16 mouse cellular contexts compared by ENCODE assay signal in the genomic region with DNA sequence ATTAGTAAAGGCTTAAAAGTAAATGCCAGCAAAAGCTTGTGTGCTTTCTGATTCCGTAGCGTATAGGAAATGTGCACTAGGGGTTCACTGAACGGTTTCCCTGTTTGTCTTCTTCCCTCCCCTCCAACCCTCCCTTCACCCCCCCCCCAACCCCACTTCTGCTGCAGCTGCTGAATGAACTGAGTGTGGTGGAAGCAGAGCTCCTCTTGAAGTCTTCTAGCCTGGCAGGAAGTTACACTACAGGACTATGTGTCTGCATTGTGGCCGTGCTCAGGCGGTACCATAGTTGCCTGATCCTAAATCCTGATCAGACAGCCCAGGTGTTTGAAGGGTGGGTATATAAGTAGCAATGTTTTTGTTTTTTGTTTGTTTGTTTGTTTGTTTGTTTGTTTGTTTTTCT. TPM values are rescaled to one million over a fixed set of nuclear protein-coding genes. Genes with fewer than 3 reads are reported as not detected.
A peak's percentile ranks its signal among the peaks of the same experiment; 100 is the strongest.
DNase-seq lines count a peak whose midpoint lies in the region.
"Had no signal": no experiment of that assay in that cellular context is flagged by ENCODE, and none has a peak within 500 bp of the region (broad histone marks: within the 10 kb centered on the region; RNA-seq: fewer than 3 reads in every experiment).

No protein-coding gene starts in this region.

- H3K4me3 ChIP-seq in macrophage (ENCODE audit: inconsistent target): no peak overlapping the region

- 14% methylated on average over 5 of the region's 5 CpGs for WGBS in macrophage (ENCODE audit: missing documents)

- no peaks in the 10 kb centered on the region for H3K79me2 ChIP-seq in macrophage (ENCODE audit: inconsistent target)

- H3K36me3 ChIP-seq in macrophage (ENCODE audit: inconsistent target): no peaks in the 10 kb centered on the region

- peak; percentile 59 for DNase-seq in CD4-positive, CD25-positive, alpha-beta regulatory T cell, adult 2 months (ENCODE audit: low read depth, low spot score)
- DNase-seq in T-cell, adult 2 months (ENCODE audit: low spot score): peak; percentile 52
- peak; percentile 64 to 66 for DNase-seq in thymus, postnatal 10 days (ENCODE audit: low spot score in 2 of 2)
- DNase-seq in urinary bladder, postnatal 36 days (ENCODE audit: low spot score in 2 of 2): no peak
- DNase-seq in heart, postnatal 4 days: no peak
- no peak for DNase-seq in kidney, adult 11 months
- DNase-seq: adrenal gland, postnatal 14 days; heart, postnatal 36 days; kidney, postnatal 25 days; lung, adult 2 months had no signal

- H3K27ac ChIP-seq in macrophage: peak overlapping the region; percentile 7; the same call in 1 of the 2 replicates

RNA-seq across cellular contexts. Expression of a gene that starts 24.2 kb away (rescaled TPM):
- 10 to 100 TPM in 5 of 26 experiments, 1 to 10 TPM in 20, under 1 TPM in 1; 0.34 to 30.4 (median 4.6) TPM for total RNA-seq in macrophage (2018; cell fraction: chromatin; rRNA removed)
- 10 to 100 TPM in 24 of 26 experiments, 1 to 10 TPM in 2; 9.7 to 46.8 (median 16.9) TPM for total RNA-seq in macrophage (2018; cell fraction: cytosol; rRNA removed)
- 10 to 100 TPM in 25 of 26 experiments, 1 to 10 TPM in 1; 6.6 to 58.2 (median 22.0) TPM for total RNA-seq in macrophage (2018; cell fraction: nucleus; rRNA removed)
- 9.9 to 20.0 TPM (median 15.2 TPM) in 3 replicates for polyA plus RNA-seq in macrophage (2018)
- under 1 TPM; 0.29 to 0.57 TPM for total RNA-seq in heart, postnatal 4 days (2021)
- total RNA-seq: megakaryocyte-erythroid progenitor cell, adult 5-6 weeks had no signal

RNA-seq across cellular contexts. Expression of a gene that starts 27.8 kb away (rescaled TPM):
- total RNA-seq in macrophage (2018; cell fraction: chromatin; rRNA removed): 1 to 10 TPM in 21 of 26 experiments, under 1 TPM in 2, not detected in 3; 0.58 to 8.5 (median 3.7) TPM
- 10 to 100 TPM in 11 of 26 experiments, 1 to 10 TPM in 15; 4.2 to 13.4 (median 7.8) TPM for total RNA-seq in macrophage (2018; cell fraction: cytosol; rRNA removed)
- total RNA-seq in macrophage (2018; cell fraction: nucleus; rRNA removed): 10 to 100 TPM in 6 of 26 experiments, 1 to 10 TPM in 19, under 1 TPM in 1; 0.79 to 15.2 (median 5.8) TPM
- 11.1 to 13.5 TPM (median 11.2 TPM) in 3 replicates for polyA plus RNA-seq in macrophage (2018)
- 1 to 10 TPM; 1.7 to 2.4 TPM for total RNA-seq in heart, postnatal 4 days (2021)
- total RNA-seq: megakaryocyte-erythroid progenitor cell, adult 5-6 weeks had no signal

RNA-seq across cellular contexts. Expression of a gene that starts 40.0 kb away (rescaled TPM):
- total RNA-seq in macrophage (2018; cell fraction: chromatin; rRNA removed): not detected
- total RNA-seq in macrophage (2018; cell fraction: cytosol; rRNA removed): not detected
- total RNA-seq in macrophage (2018; cell fraction: nucleus; rRNA removed): not detected
- not detected in 3 replicates for polyA plus RNA-seq in macrophage (2018)
- not detected for total RNA-seq in heart, postnatal 4 days (2021)
- total RNA-seq: adrenal gland, postnatal 14 days; heart, adult 8-10 months; heart, postnatal 36 days; megakaryocyte-erythroid progenitor cell, adult 5-6 weeks had no signal
- polyA plus RNA-seq: cortical plate, adult 2 months; forebrain, embryonic 11.5 days; intestine, embryonic 14.5 days had no signal

Comparison
In these comparisons a context has a peak if more than half of its experiments do, and no peak if none do; other contexts are left out.
1. DNase-seq: peak in CD4-positive, CD25-positive, alpha-beta regulatory T cell, adult 2 months (single experiment), T-cell, adult 2 months (single experiment) and thymus, postnatal 10 days (2 of 2); none in urinary bladder, postnatal 36 days (0 of 2), heart, postnatal 4 days (single experiment) and kidney, adult 11 months (single experiment).